Mouse (Mus musculus) lung, embryonic 15.5 days (tissue): ENCODE results near the gene N4bp1. TPM values are rescaled to one million over a fixed set of nuclear protein-coding genes. Genes with fewer than 3 reads are reported as not detected.

Source experiments
- ATAC-seq: fragments of 200-750 bp; cut with Nextera tagmentation; 2 replicates; pipeline ENCODE4 v1.8.0; 2017; ENCODE audit warnings: moderate number of reproducible peaks, borderline replicate concordance; ENCODE audit not compliant: low FRiP score, low TSS enrichment; ENCODE audit errors: extremely low read depth
- H3K27ac ChIP-seq: fragments of 300-500 bp; sonication (generic); 2 replicates; pipeline ENCODE4 v1.5.1; 2015; ENCODE audit warnings: moderate library complexity, mild to moderate bottlenecking, inconsistent platforms
- H3K27me3 ChIP-seq: fragments of 300-500 bp; sonication (generic); 2 replicates; pipeline ENCODE4 v1.6.1; 2015; ENCODE audit warnings: inconsistent platforms
- H3K36me3 ChIP-seq: fragments of 300-500 bp; sonication (generic); 2 replicates; pipeline ENCODE4 v1.6.1; 2015; ENCODE audit warnings: inconsistent platforms
- H3K4me1 ChIP-seq: fragments of 300-500 bp; sonication (generic); 2 replicates; pipeline ENCODE4 v1.6.1; 2015; ENCODE audit warnings: inconsistent platforms
- H3K4me2 ChIP-seq: fragments of 300-500 bp; sonication (generic); 2 replicates; pipeline ENCODE4 v1.6.1; 2015; ENCODE audit warnings: inconsistent platforms, mild to moderate bottlenecking, moderate library complexity
- H3K4me3 ChIP-seq: fragments of 300-500 bp; sonication (generic); 2 replicates; pipeline ENCODE4 v1.5.1; 2015; ENCODE audit warnings: mild to moderate bottlenecking, inconsistent platforms
- H3K9ac ChIP-seq: fragments of 300-500 bp; sonication (generic); 2 replicates; pipeline ENCODE4 v1.6.1; 2015; ENCODE audit warnings: inconsistent platforms
- H3K9me3 ChIP-seq: fragments of 300-500 bp; sonication (generic); 2 replicates; pipeline ENCODE4 v1.6.1; 2016; ENCODE audit warnings: inconsistent platforms
- WGBS: fragments of 180-500 bp; shearing (Covaris S2); methylation state at CpG from one replicate; pipeline ENCODE4 v1.1.7; 2015; 5-methylcytosine and 5-hydroxymethylcytosine counted together
- polyA plus RNA-seq: library from polyadenylated mRNA; unstranded; fragments of >200 nt; fragmentation: Nextera tagmentation; extraction: Ambion mirVana; gene quantifications from 2 replicates; pipeline ENCODE4 v1.2.1, GENCODE M21; 2015

N4bp1 gene
- 8.1 and 8.8 TPM in 2 replicates for polyA plus RNA-seq

DNA sequence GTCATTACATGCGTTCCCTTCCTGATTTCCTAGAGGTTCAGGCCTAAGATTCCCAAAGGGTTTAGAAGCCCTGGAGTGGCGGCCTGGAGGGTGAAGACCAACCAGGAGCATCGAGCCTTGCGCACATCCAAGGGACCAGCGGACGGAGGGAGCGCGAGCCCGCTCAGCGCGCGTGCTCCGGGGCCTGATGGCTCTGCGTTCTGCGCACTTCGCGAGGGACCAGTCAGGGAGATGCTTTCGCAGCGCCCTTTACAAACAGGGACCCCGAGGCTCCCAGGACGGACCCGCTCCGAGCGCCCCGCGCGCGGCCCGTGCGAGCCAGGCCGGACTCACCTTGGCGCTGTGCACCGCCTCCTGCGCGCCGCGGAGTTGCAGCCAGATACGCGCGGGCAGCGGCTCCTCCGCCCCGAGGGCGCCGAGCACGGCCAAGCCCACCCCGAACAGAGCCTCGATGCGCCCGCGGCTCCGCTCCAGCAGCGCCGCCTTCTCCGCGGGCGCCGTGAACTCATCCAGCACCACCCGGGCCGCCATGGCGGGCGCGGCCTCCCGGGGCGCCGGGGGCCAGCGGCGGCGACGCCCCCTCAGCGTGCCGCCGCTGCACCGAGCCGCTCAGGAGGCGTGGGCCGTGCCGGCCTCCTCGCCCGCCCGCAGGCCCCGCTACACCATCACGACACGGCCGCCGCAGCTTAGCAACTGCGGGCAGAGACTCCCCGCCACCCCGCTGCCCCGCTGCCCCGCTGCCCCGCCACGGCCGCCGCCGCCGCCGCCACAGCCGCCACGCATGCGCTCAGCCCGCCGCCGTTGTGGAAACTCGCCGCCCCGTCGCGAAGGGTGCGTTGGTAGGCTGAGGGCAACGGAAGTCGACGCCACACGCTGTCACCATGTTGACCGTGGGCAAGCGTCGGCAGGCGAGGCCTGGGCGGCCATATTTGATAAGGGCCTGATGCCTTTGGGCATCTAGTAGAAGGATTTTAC is at the start of gene N4bp1:
Gene N4bp1 (minus strand): TSS at position 770 of the 975 bp plus-strand sequence.
- peak within 1 kb of the TSS; percentile 94 for H3K9ac ChIP-seq
- under 1% methylated on average over 83 of the region's 119 CpGs for WGBS
- no peaks in the 10 kb centered on the region for H3K27me3 ChIP-seq
- no peaks in the 10 kb centered on the region for H3K36me3 ChIP-seq
- peak within 1 kb of the TSS; percentile 99 for H3K4me3 ChIP-seq
- no peaks in the 10 kb centered on the region for H3K9me3 ChIP-seq
- peak; percentile 92 for ATAC-seq
- peak within 1 kb of the TSS; percentile 93 for H3K27ac ChIP-seq
- H3K4me2 ChIP-seq = peak within 1 kb of the TSS; percentile 70
- peaks cover 18% of the 10 kb centered on the region for H3K4me1 ChIP-seq

DNA sequence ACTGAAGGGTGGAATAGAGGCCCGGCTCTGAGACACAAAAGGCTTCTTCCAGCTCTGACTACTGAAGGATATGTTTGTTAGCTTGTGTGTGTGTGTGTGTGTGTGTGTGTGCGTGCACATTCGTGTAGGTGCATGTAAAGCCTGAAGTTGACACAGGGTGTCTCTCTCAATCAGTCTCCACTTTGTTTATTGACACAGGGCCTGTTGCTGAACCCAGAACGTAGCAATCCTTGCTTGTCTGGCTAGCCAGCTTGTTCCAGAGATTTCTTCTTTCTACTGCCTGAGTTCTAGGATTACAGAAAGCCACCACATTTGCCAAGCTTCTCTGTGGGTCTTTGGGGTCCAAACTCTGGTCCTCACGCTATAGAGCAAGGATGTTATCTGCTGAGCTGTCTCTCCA is 49.8 kb upstream of the N4bp1 start:
- WGBS = 49% methylated on average over 5 of the region's 5 CpGs
- Histone ChIP-seq H3K4me1 (no peaks in the 10 kb centered on the region), H3K9me3 (no peaks in the 10 kb centered on the region), H3K27ac (no peak overlapping the region), H3K27me3 (no peaks in the 10 kb centered on the region), H3K36me3 (no peaks in the 10 kb centered on the region), H3K4me2 (no peak overlapping the region), H3K9ac (no peak overlapping the region), H3K4me3 (no peak overlapping the region)
- ATAC-seq = no peak

DNA sequence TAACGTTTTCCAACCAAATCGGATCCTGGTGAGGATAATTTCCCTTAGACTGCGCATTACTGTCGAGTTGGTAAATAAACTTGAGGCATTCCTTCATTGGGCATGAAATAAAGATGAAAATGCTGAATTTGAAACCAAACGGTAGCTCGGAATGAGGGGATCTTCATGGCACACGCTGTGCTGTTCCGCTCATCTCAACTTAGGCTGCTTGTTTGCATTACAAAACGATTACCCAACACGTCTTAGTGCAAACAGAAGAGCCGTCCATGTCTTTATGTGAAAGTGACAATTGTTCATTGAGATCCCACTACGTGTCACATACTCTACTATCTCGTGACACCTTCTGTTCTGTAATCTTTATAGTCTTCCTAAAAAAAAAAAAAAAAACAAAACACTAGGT is 49.3 kb upstream of the N4bp1 start:
- no peaks in the 10 kb centered on the region for H3K9me3 ChIP-seq
- H3K27ac ChIP-seq = no peak overlapping the region
- H3K4me1 ChIP-seq = no peaks in the 10 kb centered on the region
- no peaks in the 10 kb centered on the region for H3K27me3 ChIP-seq
- no peak overlapping the region for H3K9ac ChIP-seq
- ATAC-seq = no peak
- WGBS = 45% methylated on average over 13 of the region's 13 CpGs
- no peak overlapping the region for H3K4me2 ChIP-seq
- no peak overlapping the region for H3K4me3 ChIP-seq
- H3K36me3 ChIP-seq = no peaks in the 10 kb centered on the region

DNA sequence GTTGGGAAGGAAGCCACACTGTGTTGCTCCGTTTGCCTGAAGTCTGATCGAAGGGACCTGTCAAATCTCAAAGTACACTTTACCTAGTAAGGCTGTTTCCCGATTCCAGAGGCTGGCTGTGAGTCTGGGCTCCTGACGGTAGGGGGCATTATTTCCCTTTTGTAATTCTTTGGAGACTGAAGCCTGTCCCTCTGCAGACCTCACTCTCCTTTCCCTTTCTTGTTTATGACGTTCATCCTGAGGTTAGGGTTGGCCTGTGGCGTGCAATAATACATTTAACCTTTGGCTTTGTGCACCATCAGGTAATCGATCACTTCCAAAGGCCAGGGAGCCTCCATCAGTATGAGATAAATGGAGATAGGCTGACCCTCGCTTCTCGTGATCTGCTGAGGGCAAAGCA is 48.8 kb upstream of the N4bp1 start:
- Histone ChIP-seq H3K9me3 (no peaks in the 10 kb centered on the region), H3K4me2 (no peak overlapping the region), H3K4me3 (no peak overlapping the region), H3K9ac (no peak overlapping the region), H3K27me3 (no peaks in the 10 kb centered on the region), H3K36me3 (no peaks in the 10 kb centered on the region), H3K4me1 (no peaks in the 10 kb centered on the region), H3K27ac (no peak overlapping the region)
- no peak for ATAC-seq
- 11% methylated on average over 9 of the region's 9 CpGs for WGBS

DNA sequence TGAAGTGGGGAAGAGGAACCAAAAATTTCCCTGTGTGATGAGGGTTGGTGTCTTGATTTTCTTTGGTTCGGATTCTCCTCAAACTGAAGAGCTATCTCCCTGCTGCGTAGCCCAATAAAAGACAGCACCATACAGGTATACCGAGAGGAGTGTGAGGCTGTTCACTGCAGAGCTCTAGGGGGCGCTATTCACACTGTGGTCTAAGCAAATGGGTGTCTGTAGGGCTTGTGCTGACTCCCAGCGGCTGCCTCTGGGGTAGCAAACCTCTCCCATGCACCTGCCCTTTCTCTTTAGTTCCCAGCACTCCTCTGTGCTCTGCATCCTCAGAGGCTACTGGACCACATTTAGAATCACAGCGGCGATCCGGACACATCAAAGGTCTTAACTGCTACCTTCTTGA is 41.2 kb upstream of the N4bp1 start:
- no peak overlapping the region for H3K27ac ChIP-seq
- 0 out of 2 replicates have a peak, but pooled peaks cover 4% of the 10 kb centered on the region for H3K4me1 ChIP-seq
- H3K4me3 ChIP-seq = no peak overlapping the region
- no peak overlapping the region for H3K9ac ChIP-seq
- no peaks in the 10 kb centered on the region for H3K36me3 ChIP-seq
- 67% methylated on average over 8 of the region's 8 CpGs for WGBS
- H3K27me3 ChIP-seq = no peaks in the 10 kb centered on the region; the same call in 1 of the 2 replicates
- no peaks in the 10 kb centered on the region for H3K9me3 ChIP-seq
- ATAC-seq = no peak
- no peak overlapping the region for H3K4me2 ChIP-seq

DNA sequence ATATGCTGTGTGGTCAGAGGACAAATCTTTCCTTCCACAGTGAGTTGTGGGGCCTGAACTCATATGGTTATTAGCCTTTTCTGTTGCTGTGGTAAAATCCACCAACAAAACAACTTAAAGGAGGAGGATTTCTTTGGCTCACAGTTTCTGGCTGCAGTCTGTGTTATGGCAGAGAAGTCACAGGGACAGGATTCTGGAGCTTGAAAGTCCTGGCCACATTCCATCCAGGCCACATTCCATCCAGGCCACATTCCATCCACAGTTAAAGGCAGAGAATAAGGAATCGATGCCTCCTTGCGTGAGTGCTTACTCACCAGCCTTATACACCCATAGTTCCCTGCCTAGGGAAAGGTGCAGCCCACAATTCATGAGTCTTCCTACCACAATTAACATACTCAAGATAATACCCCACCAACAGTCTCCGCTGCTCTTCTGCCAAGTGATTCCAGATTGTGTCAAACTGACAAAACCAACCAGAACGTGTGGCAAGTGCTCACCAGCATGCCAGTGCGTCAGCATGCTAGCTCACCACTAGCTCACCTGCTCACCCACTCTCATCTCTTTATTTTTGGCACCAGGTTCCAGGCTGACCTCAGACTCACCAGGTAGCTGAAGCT is 38.3 kb upstream of the N4bp1 start:
- H3K9me3 ChIP-seq = no peaks in the 10 kb centered on the region
- ATAC-seq = no peak
- no peak overlapping the region for H3K9ac ChIP-seq
- 65% methylated on average over 5 of the region's 5 CpGs for WGBS
- peaks cover 16% of the 10 kb centered on the region; the same call in 1 of the 2 replicates for H3K4me1 ChIP-seq
- no peaks in the 10 kb centered on the region for H3K36me3 ChIP-seq
- no peak overlapping the region for H3K27ac ChIP-seq
- H3K4me2 ChIP-seq = no peak overlapping the region
- H3K4me3 ChIP-seq = no peak overlapping the region
- no peaks in the 10 kb centered on the region; the same call in 1 of the 2 replicates for H3K27me3 ChIP-seq

DNA sequence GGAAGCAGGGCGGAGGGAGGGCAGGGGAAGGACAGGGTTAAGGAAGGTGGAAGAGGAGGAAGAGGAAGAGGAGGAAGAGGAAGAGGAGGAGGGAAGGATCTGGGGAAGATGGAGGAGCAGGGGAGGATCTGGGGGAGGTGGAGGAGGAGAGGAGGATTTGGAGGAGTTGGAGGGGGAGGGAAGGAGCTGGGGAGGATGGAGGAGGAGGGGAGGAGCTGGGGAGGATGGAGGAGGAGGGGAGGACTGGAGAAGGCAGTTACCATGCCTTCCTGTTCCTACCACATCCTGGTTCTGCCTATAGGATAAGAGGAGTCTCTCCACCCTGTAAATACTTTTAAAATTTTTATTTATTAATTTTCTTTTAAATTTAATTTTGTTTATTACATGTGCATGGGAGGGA is 37.6 kb upstream of the N4bp1 start:
- WGBS = 64% methylated on average over 1 of the region's 1 CpGs
- Histone ChIP-seq H3K4me3 (no peak overlapping the region), H3K27me3 (no peaks in the 10 kb centered on the region; the same call in 1 of the 2 replicates), H3K9ac (no peak overlapping the region), H3K36me3 (no peaks in the 10 kb centered on the region), H3K4me1 (peaks cover 16% of the 10 kb centered on the region; the same call in 1 of the 2 replicates), H3K27ac (no peak overlapping the region), H3K4me2 (no peak overlapping the region), H3K9me3 (no peaks in the 10 kb centered on the region)
- ATAC-seq = no peak

DNA sequence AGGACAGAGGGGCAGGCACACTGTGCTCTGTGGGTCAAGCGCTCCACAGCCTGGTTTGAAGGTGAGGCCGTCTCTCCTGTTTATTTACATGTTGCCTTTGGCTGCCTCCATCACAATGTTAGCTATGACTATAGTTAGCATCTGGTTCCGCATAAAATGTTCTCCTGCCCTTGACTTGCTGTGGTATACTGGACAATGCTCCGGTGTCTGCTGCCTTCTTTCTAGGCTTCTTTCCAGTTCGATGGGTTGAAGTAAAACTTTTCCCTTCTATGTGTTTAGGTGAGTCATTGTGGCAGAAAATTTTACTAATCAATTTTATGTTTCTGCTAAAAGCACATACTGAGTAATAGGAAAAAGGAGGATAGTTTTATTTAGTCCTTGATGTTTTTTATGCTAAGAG is 37.1 kb upstream of the N4bp1 start:
- Histone ChIP-seq H3K36me3 (no peaks in the 10 kb centered on the region), H3K9ac (no peak overlapping the region), H3K27me3 (no peaks in the 10 kb centered on the region; the same call in 1 of the 2 replicates), H3K4me2 (no peak overlapping the region), H3K9me3 (no peaks in the 10 kb centered on the region), H3K4me1 (peaks cover 16% of the 10 kb centered on the region; the same call in 1 of the 2 replicates), H3K4me3 (no peak overlapping the region), H3K27ac (no peak overlapping the region)
- ATAC-seq = no peak
- WGBS = 61% methylated on average over 5 of the region's 5 CpGs

DNA sequence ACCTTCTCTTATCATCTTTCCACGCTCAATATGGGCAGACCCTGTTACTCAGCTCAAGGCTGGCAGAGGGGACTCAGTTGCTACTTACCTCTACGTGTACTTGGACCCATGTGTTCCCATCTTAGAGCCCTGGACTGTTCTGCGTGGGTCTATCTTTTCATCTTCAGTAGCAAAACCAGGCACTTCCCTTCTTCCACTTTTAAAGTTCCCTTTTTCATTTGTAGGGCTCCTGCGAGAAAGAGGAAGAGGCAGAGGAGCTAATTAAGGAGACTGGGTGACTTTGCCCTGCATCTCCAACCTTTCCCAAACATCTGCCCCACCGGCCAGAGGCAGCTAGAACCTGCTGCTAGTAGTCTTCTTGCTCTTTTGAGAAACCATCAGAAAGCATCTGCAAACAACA is 35.9 kb upstream of the N4bp1 start:
- 25% methylated on average over 5 of the region's 5 CpGs for WGBS
- peaks cover 16% of the 10 kb centered on the region; the same call in 1 of the 2 replicates for H3K4me1 ChIP-seq
- H3K4me3 ChIP-seq = no peak overlapping the region
- no peak overlapping the region for H3K9ac ChIP-seq
- H3K36me3 ChIP-seq = no peaks in the 10 kb centered on the region
- no peaks in the 10 kb centered on the region for H3K9me3 ChIP-seq
- no peak overlapping the region for H3K27ac ChIP-seq
- H3K4me2 ChIP-seq = no peak overlapping the region
- no peak for ATAC-seq
- H3K27me3 ChIP-seq = no peaks in the 10 kb centered on the region; the same call in 1 of the 2 replicates

DNA sequence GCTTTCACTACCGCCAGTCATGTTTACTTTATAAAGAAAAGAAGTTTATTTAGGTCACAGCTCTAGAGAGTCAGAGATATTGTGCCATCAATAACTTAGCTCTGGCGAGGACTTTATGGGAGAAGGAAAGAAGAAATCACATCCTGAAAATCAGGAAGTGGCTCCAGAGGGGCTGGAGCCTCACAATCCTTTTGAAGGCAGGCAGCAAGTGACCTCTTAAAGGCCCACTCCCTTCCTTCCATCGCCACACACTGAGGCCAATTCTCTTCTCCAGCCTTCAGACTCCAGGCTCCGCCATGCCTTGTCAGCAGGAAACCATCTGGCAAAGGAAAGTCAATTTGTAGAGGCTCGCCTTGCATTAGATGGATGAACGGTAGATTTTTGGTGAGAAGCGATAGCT is 35.4 kb upstream of the N4bp1 start:
- H3K9ac ChIP-seq = no peak overlapping the region
- H3K4me1 ChIP-seq = peaks cover 16% of the 10 kb centered on the region; the same call in 1 of the 2 replicates
- no peak for ATAC-seq
- no peak overlapping the region for H3K27ac ChIP-seq
- 8% methylated on average over 7 of the region's 7 CpGs for WGBS
- H3K9me3 ChIP-seq = no peaks in the 10 kb centered on the region
- no peak overlapping the region for H3K4me3 ChIP-seq
- H3K27me3 ChIP-seq = no peaks in the 10 kb centered on the region; the same call in 1 of the 2 replicates
- H3K4me2 ChIP-seq = no peak overlapping the region
- no peaks in the 10 kb centered on the region for H3K36me3 ChIP-seq

DNA sequence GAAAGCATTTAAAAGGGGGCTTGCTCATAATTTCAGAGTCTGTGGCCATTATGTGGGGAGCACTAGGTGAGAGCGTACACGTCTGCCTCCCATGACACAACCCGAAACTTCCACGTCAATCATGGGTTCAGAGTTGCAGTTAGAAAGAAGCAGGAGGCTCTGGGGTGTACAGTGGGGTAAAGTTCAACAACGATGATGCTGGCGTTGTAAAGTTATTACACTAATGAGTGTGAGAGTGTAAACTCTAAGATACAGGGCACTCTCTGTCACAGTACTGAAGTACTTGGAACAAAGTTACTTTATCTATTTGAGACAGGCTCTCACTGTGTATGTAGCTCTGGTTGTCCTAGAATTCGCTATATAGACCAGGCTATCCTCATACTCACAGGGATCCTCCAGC is 35.0 kb upstream of the N4bp1 start:
- peaks cover 16% of the 10 kb centered on the region; the same call in 1 of the 2 replicates for H3K4me1 ChIP-seq
- no peaks in the 10 kb centered on the region for H3K36me3 ChIP-seq
- WGBS = 78% methylated on average over 7 of the region's 7 CpGs
- ATAC-seq = no peak
- H3K27me3 ChIP-seq = no peaks in the 10 kb centered on the region; the same call in 1 of the 2 replicates
- no peak overlapping the region for H3K4me2 ChIP-seq
- no peak overlapping the region for H3K9ac ChIP-seq
- H3K9me3 ChIP-seq = no peaks in the 10 kb centered on the region
- H3K4me3 ChIP-seq = no peak overlapping the region
- H3K27ac ChIP-seq = no peak overlapping the region

DNA sequence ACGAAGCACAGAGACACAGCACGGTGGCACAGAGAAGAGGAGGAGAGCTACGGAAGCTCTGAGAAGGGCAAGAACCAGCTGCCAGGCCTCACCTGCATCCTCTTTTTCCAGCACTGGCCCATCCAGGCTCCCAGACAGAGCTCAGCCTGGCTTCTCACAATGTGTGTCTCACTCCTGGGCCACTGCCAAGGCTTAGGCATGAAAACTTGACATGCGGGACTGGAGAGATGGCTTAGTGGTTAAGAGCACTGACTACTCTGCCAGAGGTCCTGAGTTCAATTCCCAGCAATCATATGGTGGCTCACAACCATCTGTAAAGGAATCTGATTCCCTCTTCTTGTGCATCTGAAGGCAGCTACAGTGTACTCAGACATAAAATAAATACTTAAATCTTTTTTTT is 34.2 kb upstream of the N4bp1 start:
- WGBS = 41% methylated on average over 4 of the region's 4 CpGs
- ATAC-seq = no peak

More for the DNA sequence above, 34.2 kb upstream of the N4bp1 start:
- no peaks in the 10 kb centered on the region for H3K36me3 ChIP-seq
- no peaks in the 10 kb centered on the region for H3K9me3 ChIP-seq
- H3K9ac ChIP-seq = no peak overlapping the region
- no peak overlapping the region for H3K27ac ChIP-seq
- no peaks in the 10 kb centered on the region; the same call in 1 of the 2 replicates for H3K27me3 ChIP-seq
- H3K4me3 ChIP-seq = no peak overlapping the region
- peaks cover 16% of the 10 kb centered on the region; the same call in 1 of the 2 replicates for H3K4me1 ChIP-seq
- no peak overlapping the region for H3K4me2 ChIP-seq
